Mouse (Mus musculus): Measurements from ENCODE around the gene Meiob.

- TF ChIP-seq CTCF (IDR thresholded peaks at IDR 0.05; ENCODE audit: low read depth, low read length), result no peak
- no peak for TF ChIP-seq POLR2AphosphoS5 (IDR thresholded peaks at IDR 0.05; ENCODE audit: insufficient replicate concordance, low read depth, low read length)
- TF ChIP-seq GATA1 (IDR thresholded peaks at IDR 0.05; ENCODE audit: borderline replicate concordance, low read length), result no peak
Observed at GRCm38 (mm10) chr17:24858967-24859366, 54.9 kb downstream of the Meiob start.
